Mouse (Mus musculus): ENCODE results near the gene Adamts17. TPM values are rescaled to one million over a fixed set of nuclear protein-coding genes. Genes with fewer than 3 reads are reported as not detected.

Adamts17 gene
- polyA plus RNA-seq, 1 experiment: 1.5 TPM

- Histone ChIP-seq H3K36me3 (ENCODE audit: control insufficient read depth, insufficient read depth, low read length) (no peaks in the 10 kb centered on the region), H3K27ac (ENCODE audit: insufficient read depth, low read depth, low read length) (no peak overlapping the region), H3K27me3 (ENCODE audit: control insufficient read depth, insufficient read depth, low read length) (no peaks in the 10 kb centered on the region), H3K4me1 (ENCODE audit: control insufficient read depth, insufficient read depth, insufficient read length, low read length) (no peaks in the 10 kb centered on the region), H3K4me3 (ENCODE audit: low read depth, low read length) (no peak overlapping the region)
- TF ChIP-seq CTCF (IDR thresholded peaks at IDR 0.05; ENCODE audit: extremely low read depth, insufficient read length, insufficient replicate concordance, low read depth, low read length): no peak
- no peak for TF ChIP-seq POLR2A (IDR thresholded peaks at IDR 0.05; ENCODE audit: low read depth, low read length)
- WGBS: 98% methylated on average over 4 of the region's 4 CpGs
Measured at GRCm38 (mm10) chr7:66987671-66988070, 148.1 kb downstream of the Adamts17 start.

DNA sequence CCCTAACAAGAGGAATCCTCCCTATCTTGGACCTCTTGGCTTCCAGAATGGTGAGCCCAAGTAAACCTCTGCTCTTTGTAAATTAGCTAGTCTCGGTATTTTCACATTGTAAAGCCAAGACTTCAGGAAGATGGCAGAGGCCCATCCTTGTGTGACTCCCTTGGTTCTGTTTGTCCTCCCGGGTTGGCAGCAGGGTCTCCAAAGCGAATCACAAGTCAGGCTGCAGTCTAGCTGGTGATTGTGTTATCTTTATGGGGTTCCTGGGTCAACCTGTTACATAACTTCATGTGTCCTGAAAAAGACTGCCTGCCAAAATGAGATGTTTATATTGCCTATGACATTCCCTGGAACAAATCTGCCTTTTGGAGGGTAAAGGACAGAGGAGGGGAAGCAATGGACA is 148.9 kb downstream of the Adamts17 start:
- no peaks in the 10 kb centered on the region for H3K36me3 ChIP-seq (ENCODE audit: control insufficient read depth, insufficient read depth, low read length)
- 57% methylated on average over 3 of the region's 3 CpGs for WGBS
- no peak for TF ChIP-seq CTCF (IDR thresholded peaks at IDR 0.05; ENCODE audit: extremely low read depth, insufficient read length, insufficient replicate concordance, low read depth, low read length)
- TF ChIP-seq POLR2A (IDR thresholded peaks at IDR 0.05; ENCODE audit: low read depth, low read length): no peak
- H3K4me1 ChIP-seq (ENCODE audit: control insufficient read depth, insufficient read depth, insufficient read length, low read length): no peaks in the 10 kb centered on the region
- H3K4me3 ChIP-seq (ENCODE audit: low read depth, low read length): no peak overlapping the region
- no peak overlapping the region for H3K27ac ChIP-seq (ENCODE audit: insufficient read depth, low read depth, low read length)
- H3K27me3 ChIP-seq (ENCODE audit: control insufficient read depth, insufficient read depth, low read length): no peaks in the 10 kb centered on the region

DNA sequence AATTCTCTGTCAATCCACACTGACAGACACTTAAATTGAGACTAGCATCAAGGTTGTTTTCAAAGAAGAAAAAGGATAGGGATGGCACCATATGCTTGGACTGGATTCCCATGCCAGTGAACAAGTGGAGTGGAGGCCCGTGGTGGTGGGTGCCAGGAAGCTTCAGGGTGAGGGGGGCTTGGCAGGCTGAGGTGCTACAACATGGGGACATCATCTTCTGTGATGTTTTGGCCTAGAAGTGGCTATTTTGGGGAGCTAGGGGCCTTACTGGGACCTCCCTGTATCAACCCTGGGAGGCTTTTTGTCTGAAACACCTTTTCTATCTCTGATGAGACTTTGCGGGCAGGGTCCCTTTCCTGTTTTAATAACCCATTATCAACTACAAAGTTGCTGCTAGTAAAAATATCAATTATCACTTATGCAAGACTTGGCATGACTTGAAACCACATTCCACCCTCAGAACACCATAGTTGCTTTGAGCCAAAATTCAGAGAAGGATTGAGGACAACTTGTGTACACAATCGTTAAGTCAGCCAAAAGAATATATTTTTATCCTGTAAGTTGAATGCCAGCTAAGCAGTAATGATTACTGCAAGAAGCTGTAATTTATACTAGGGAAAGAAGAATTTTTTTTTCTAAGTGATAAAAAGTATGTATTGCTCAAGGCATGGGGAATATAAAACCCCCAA is 150.0 kb downstream of the Adamts17 start:
- TF ChIP-seq CTCF (IDR thresholded peaks at IDR 0.05; ENCODE audit: extremely low read depth, insufficient read length, insufficient replicate concordance, low read depth, low read length) (no peak), POLR2A (IDR thresholded peaks at IDR 0.05; ENCODE audit: low read depth, low read length) (no peak)
- H3K4me3 ChIP-seq (ENCODE audit: low read depth, low read length): no peak overlapping the region
- WGBS: 77% methylated on average over 3 of the region's 3 CpGs
- H3K27ac ChIP-seq (ENCODE audit: insufficient read depth, low read depth, low read length): no peak overlapping the region
- H3K27me3 ChIP-seq (ENCODE audit: control insufficient read depth, insufficient read depth, low read length): no peaks in the 10 kb centered on the region
- H3K36me3 ChIP-seq (ENCODE audit: control insufficient read depth, insufficient read depth, low read length): no peaks in the 10 kb centered on the region
- no peaks in the 10 kb centered on the region for H3K4me1 ChIP-seq (ENCODE audit: control insufficient read depth, insufficient read depth, insufficient read length, low read length)

GRCm38 (mm10) chr7:66998821-66999220 is 159.3 kb downstream of the Adamts17 start:
- no peak for TF ChIP-seq CTCF (IDR thresholded peaks at IDR 0.05; ENCODE audit: extremely low read depth, insufficient read length, insufficient replicate concordance, low read depth, low read length)
- TF ChIP-seq POLR2A (IDR thresholded peaks at IDR 0.05; ENCODE audit: low read depth, low read length): no peak
- no peaks in the 10 kb centered on the region for H3K27me3 ChIP-seq (ENCODE audit: control insufficient read depth, insufficient read depth, low read length)

GRCm38 (mm10) chr7:67003648-67004047 is 164.1 kb downstream of the Adamts17 start:
- 38% methylated on average over 1 of the region's 1 CpGs for WGBS

More at GRCm38 (mm10) chr7:66998821-66999220, 159.3 kb downstream of the Adamts17 start:
- H3K27ac ChIP-seq (ENCODE audit: insufficient read depth, low read depth, low read length): no peak overlapping the region
- no peaks in the 10 kb centered on the region for H3K4me1 ChIP-seq (ENCODE audit: control insufficient read depth, insufficient read depth, insufficient read length, low read length)
- no peaks in the 10 kb centered on the region for H3K36me3 ChIP-seq (ENCODE audit: control insufficient read depth, insufficient read depth, low read length)
- WGBS: 84% methylated on average over 6 of the region's 6 CpGs
- no peak overlapping the region for H3K4me3 ChIP-seq (ENCODE audit: low read depth, low read length)

DNA sequence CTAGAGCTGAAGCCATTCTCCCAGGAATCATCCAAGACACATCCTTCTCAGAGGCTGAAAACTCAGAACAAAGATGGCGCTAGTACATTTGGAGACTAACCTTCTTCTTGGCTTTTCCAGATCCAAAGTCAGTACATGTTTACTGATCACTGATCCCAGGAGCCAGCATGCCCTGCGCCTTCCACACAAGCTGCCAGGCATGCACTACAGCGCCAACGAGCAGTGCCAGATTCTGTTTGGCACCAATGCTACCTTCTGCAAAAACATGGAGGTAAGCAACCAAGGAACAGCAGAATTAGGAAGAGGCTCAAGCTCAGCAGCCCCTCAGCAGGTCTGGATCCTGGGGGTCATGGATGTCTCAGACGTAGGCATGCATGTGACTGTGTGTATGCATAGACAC is 164.7 kb downstream of the Adamts17 start:
- Histone ChIP-seq H3K27me3 (ENCODE audit: control insufficient read depth, insufficient read depth, low read length) (no peaks in the 10 kb centered on the region), H3K4me1 (ENCODE audit: control insufficient read depth, insufficient read depth, insufficient read length, low read length) (no peaks in the 10 kb centered on the region), H3K36me3 (ENCODE audit: control insufficient read depth, insufficient read depth, low read length) (no peaks in the 10 kb centered on the region), H3K27ac (ENCODE audit: insufficient read depth, low read depth, low read length) (no peak overlapping the region), H3K4me3 (ENCODE audit: low read depth, low read length) (no peak overlapping the region)
- TF ChIP-seq POLR2A (IDR thresholded peaks at IDR 0.05; ENCODE audit: low read depth, low read length) (no peak), CTCF (IDR thresholded peaks at IDR 0.05; ENCODE audit: extremely low read depth, insufficient read length, insufficient replicate concordance, low read depth, low read length) (no peak)
- WGBS: 95% methylated on average over 5 of the region's 5 CpGs

More at GRCm38 (mm10) chr7:67003648-67004047, 164.1 kb downstream of the Adamts17 start:
- H3K27me3 ChIP-seq (ENCODE audit: control insufficient read depth, insufficient read depth, low read length): no peaks in the 10 kb centered on the region
- TF ChIP-seq CTCF (IDR thresholded peaks at IDR 0.05; ENCODE audit: extremely low read depth, insufficient read length, insufficient replicate concordance, low read depth, low read length) (no peak), POLR2A (IDR thresholded peaks at IDR 0.05; ENCODE audit: low read depth, low read length) (no peak)
- no peak overlapping the region for H3K4me3 ChIP-seq (ENCODE audit: low read depth, low read length)
- no peaks in the 10 kb centered on the region for H3K4me1 ChIP-seq (ENCODE audit: control insufficient read depth, insufficient read depth, insufficient read length, low read length)
- no peak overlapping the region for H3K27ac ChIP-seq (ENCODE audit: insufficient read depth, low read depth, low read length)
- H3K36me3 ChIP-seq (ENCODE audit: control insufficient read depth, insufficient read depth, low read length): no peaks in the 10 kb centered on the region

DNA sequence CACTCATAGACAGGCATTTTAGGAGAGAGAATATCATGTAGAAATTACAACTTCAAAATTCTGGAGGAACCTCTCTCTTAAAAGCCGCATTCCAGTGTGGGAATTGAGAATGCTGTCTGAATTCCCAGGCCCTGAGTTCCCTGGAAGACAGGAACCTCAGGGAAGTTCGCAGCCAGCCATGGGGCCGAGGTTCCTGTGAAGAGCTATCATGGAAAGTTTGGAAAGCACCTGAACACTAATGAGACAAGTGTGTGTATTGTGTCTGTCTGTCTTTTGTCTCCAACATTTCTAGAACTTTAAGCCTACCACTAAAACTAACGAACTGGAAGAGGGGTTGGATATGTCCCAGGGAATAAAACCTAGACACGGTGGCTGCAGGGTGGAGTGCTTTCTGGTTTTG is 170.3 kb downstream of the Adamts17 start:
- Histone ChIP-seq H3K36me3 (ENCODE audit: control insufficient read depth, insufficient read depth, low read length) (no peaks in the 10 kb centered on the region), H3K4me3 (ENCODE audit: low read depth, low read length) (no peak overlapping the region), H3K27ac (ENCODE audit: insufficient read depth, low read depth, low read length) (no peak overlapping the region), H3K27me3 (ENCODE audit: control insufficient read depth, insufficient read depth, low read length) (no peaks in the 10 kb centered on the region), H3K4me1 (ENCODE audit: control insufficient read depth, insufficient read depth, insufficient read length, low read length) (peaks cover 5% of the 10 kb centered on the region; the same call in 1 of the 2 replicates)
- 91% methylated on average over 5 of the region's 5 CpGs for WGBS
- no peak for TF ChIP-seq CTCF (IDR thresholded peaks at IDR 0.05; ENCODE audit: extremely low read depth, insufficient read length, insufficient replicate concordance, low read depth, low read length)
- TF ChIP-seq POLR2A (IDR thresholded peaks at IDR 0.05; ENCODE audit: low read depth, low read length): no peak
